Mouse (Mus musculus) forebrain, embryonic 12.5 days (tissue): Measurements from ENCODE around the gene Ciao2a. TPM values are rescaled to one million over a fixed set of nuclear protein-coding genes. Genes with fewer than 3 reads are reported as not detected.

Experiments used
- ATAC-seq: fragments of 200-750 bp; cut with Nextera tagmentation; 2 replicates; pipeline ENCODE4 v1.8.0; 2017; ENCODE audit warnings: moderate TSS enrichment; ENCODE audit not compliant: low FRiP score
- H3K27ac ChIP-seq: fragments of 300-500 bp; sonication (generic); 2 replicates; pipeline ENCODE4 v1.5.1; 2016; ENCODE audit warnings: mild to moderate bottlenecking
- H3K27me3 ChIP-seq: fragments of 300-500 bp; sonication (generic); 2 replicates; pipeline ENCODE4 v1.6.1; 2016; ENCODE audit warnings: mild to moderate bottlenecking
- H3K36me3 ChIP-seq: fragments of 300-500 bp; sonication (generic); replicated peaks from 2 replicates; pipeline ENCODE4 v1.6.1; 2016; ENCODE audit warnings: mild to moderate bottlenecking
- H3K4me1 ChIP-seq: fragments of 300-500 bp; sonication (generic); 2 replicates; pipeline ENCODE4 v1.6.1; 2016
- H3K4me2 ChIP-seq: fragments of 300-500 bp; sonication (generic); 2 replicates; pipeline ENCODE4 v1.6.1; 2016; ENCODE audit warnings: mild to moderate bottlenecking, moderate library complexity
- H3K4me3 ChIP-seq: fragments of 300-500 bp; sonication (generic); replicated peaks from 2 replicates; pipeline ENCODE4 v1.5.1; 2016; ENCODE audit warnings: mild to moderate bottlenecking
- H3K9ac ChIP-seq: fragments of 300-500 bp; sonication (generic); 2 replicates; pipeline ENCODE4 v1.6.1; 2016; ENCODE audit warnings: mild to moderate bottlenecking
- H3K9me3 ChIP-seq: fragments of 300-500 bp; sonication (generic); 2 replicates; pipeline ENCODE4 v1.6.1; 2016
- WGBS: fragments of 180-500 bp; shearing (Covaris S2); methylation state at CpG from one replicate; pipeline ENCODE4 v1.1.7; 2016; 5-methylcytosine and 5-hydroxymethylcytosine counted together
- polyA plus RNA-seq: library from polyadenylated mRNA; unstranded; fragments of >200 nt; fragmentation: Nextera tagmentation; extraction: Ambion mirVana; gene quantifications from 2 replicates; pipeline ENCODE4 v1.2.1, GENCODE M21; 2016

The Ciao2a gene
- 122 and 139 TPM in 2 replicates for polyA plus RNA-seq

DNA sequence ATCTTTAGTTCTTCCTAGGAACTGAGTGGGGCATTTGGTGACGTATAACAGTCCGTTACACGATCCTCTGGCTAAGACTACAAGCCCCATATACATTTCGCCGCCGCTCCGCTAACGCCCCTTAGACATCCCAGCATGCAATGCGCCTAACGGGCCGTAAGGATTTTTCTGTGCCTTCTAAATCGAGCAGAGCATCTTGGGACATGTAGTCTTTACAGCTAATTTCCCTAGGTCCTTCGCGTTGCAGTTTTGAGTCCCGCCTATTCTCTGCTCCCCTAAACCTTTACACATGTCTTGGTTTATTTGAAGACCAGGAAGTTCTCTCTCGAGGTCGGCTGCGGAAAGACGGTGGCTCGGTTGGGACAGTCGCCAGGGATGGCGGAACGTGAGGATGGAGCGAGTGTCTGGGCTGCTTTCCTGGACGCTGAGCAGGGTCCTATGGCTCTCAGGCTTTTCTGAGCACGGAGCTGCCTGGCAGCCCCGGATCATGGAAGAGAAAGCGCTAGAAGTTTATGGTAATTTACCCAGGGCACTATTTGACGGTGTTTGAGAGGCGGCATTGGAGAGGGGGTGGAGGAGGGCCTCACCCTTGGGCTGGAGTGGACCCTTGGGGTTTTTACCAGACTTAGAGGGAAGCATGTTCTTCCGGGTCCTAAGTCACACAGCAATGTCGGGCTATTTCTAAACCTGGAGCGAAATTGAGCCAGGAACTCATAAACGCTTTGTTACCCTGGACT, at the start of gene Ciao2a, which contains the start of gene Snx1:
TSS of gene Ciao2a (plus strand) at position 156 of the 737 bp plus-strand sequence.
TSS of gene Snx1 (minus strand) at position 132 of the 737 bp plus-strand sequence.
- H3K27me3 ChIP-seq = no peaks in the 10 kb centered on the region
- H3K9ac ChIP-seq = peak within 1 kb of the TSS; percentile 68
- peak within 1 kb of the TSS; percentile 70 for H3K4me2 ChIP-seq
- 3% methylated on average over 34 of the region's 34 CpGs for WGBS
- H3K36me3 ChIP-seq = no peaks in the 10 kb centered on the region
- peaks cover 41% of the 10 kb centered on the region for H3K4me1 ChIP-seq
- peak within 1 kb of the TSS; percentile 53 for H3K4me3 ChIP-seq
- peak; percentile 69 for ATAC-seq
- no peaks in the 10 kb centered on the region for H3K9me3 ChIP-seq
- H3K27ac ChIP-seq = peak within 1 kb of the TSS; percentile 93

DNA sequence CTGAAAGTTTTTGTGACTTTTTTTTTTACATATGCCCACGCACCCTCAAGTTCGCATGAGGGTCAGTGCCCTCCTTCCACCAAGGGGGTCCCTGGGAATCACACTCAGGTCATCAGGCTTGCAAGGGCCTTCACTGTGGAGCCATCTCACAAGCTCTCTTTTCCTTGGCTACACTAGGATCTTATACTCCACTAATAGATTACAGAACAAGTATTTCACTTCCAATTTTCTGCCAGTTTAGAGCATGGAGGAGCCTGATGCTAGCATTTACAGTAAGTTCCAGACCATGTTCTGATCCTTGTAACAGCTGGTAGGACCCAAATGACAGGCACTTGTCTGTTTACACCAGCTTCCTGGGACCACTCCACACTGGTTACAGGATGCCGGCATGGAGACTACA, 48.3 kb upstream of the Ciao2a start:
- Histone ChIP-seq H3K27me3 (no peaks in the 10 kb centered on the region; the same call in 1 of the 2 replicates), H3K4me2 (peak overlapping the region; percentile 35), H3K27ac (peak overlapping the region; percentile 53; the same call in 1 of the 2 replicates), H3K4me1 (peaks cover 6% of the 10 kb centered on the region), H3K9ac (peak overlapping the region; percentile 21; the same call in 1 of the 2 replicates), H3K9me3 (no peaks in the 10 kb centered on the region), H3K36me3 (no peaks in the 10 kb centered on the region), H3K4me3 (no peak overlapping the region)
- WGBS = 78% methylated on average over 3 of the region's 3 CpGs
- no peak for ATAC-seq

GRCm38 (mm10) chr9:66078493-66078892, 47.9 kb upstream of the Ciao2a start:
- Histone ChIP-seq H3K27me3 (no peaks in the 10 kb centered on the region; the same call in 1 of the 2 replicates), H3K9me3 (no peaks in the 10 kb centered on the region), H3K9ac (peak overlapping the region; percentile 21; the same call in 1 of the 2 replicates), H3K4me3 (no peak overlapping the region), H3K36me3 (no peaks in the 10 kb centered on the region), H3K4me2 (peak overlapping the region; percentile 35), H3K27ac (peak overlapping the region; percentile 53; the same call in 1 of the 2 replicates), H3K4me1 (peaks cover 6% of the 10 kb centered on the region)
- ATAC-seq = 0 out of 2 replicates have a peak, but pooled peaks have one; percentile 41
- 14% methylated on average over 14 of the region's 14 CpGs for WGBS

DNA sequence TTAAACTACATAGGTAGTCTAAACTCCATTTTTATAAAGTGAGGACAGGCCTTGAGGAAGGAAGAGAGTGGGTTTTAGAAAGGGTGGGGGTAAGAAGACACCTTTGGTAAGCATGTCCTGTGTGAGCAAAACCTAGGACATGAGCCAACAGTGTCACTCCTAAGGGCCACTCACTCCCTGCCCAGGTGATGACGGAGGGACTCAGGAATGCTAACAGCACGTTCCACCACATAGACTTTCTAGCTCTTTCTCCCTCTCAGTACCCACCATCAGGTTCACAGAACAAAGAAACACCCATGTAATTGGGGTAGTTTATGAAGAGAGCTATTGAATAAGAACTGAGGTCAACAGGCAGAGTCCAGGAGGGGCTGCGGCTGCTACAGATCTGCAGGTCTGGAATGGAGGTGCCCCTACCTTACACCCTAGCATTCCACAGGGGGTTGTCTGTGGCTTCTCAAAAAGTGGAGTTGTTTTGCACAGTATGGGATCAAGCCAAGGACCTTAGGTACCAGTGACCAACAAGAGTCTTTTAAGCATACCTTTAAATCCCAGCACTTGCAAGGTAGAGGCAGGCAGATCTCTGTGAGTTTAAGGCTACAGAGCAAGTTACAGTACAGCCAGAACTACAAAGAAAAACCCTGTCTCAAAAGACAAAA, 45.5 kb upstream of the Ciao2a start:
- Histone ChIP-seq H3K4me2 (no peak overlapping the region), H3K27me3 (no peaks in the 10 kb centered on the region), H3K4me1 (peaks cover 6% of the 10 kb centered on the region), H3K4me3 (no peak overlapping the region), H3K9me3 (no peaks in the 10 kb centered on the region), H3K9ac (no peak overlapping the region), H3K36me3 (no peaks in the 10 kb centered on the region), H3K27ac (no peak overlapping the region)
- WGBS = 84% methylated on average over 3 of the region's 3 CpGs
- ATAC-seq = no peak

GRCm38 (mm10) chr9:66081999-66082398, 44.4 kb upstream of the Ciao2a start:
- H3K27ac ChIP-seq = no peak overlapping the region
- H3K4me3 ChIP-seq = no peak overlapping the region
- H3K9me3 ChIP-seq = no peaks in the 10 kb centered on the region
- no peak overlapping the region for H3K4me2 ChIP-seq
- no peak for ATAC-seq
- peaks cover 10% of the 10 kb centered on the region for H3K36me3 ChIP-seq
- H3K9ac ChIP-seq = no peak overlapping the region
- no peaks in the 10 kb centered on the region for H3K27me3 ChIP-seq
- peaks cover 6% of the 10 kb centered on the region for H3K4me1 ChIP-seq
- WGBS = 90% methylated on average over 4 of the region's 4 CpGs

GRCm38 (mm10) chr9:66084171-66084570, 42.2 kb upstream of the Ciao2a start:
- Histone ChIP-seq H3K9ac (no peak overlapping the region), H3K27me3 (no peaks in the 10 kb centered on the region), H3K4me1 (no peaks in the 10 kb centered on the region), H3K27ac (no peak overlapping the region), H3K36me3 (peaks cover 32% of the 10 kb centered on the region), H3K4me2 (no peak overlapping the region), H3K4me3 (no peak overlapping the region), H3K9me3 (no peaks in the 10 kb centered on the region)
- ATAC-seq = no peak
- 89% methylated on average over 3 of the region's 3 CpGs for WGBS

DNA sequence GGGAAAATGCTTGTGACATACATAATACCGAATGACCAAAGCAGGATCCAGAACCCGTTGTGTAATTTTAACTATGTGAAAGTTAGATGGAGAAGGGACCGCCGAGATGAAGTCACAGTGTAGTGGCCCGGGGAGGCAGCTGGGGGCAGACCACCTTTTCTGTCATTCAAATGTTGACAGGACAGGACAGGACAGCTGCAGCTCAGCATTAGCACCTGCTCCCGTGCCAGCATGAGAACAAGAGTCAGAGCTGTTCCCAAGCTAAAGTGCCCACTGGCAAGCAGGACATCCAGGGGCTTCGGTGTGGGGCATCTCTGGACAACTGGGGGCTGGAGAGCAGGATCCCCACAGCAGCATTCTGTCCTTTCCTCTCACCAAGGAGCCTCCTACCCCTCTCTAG, 39.3 kb upstream of the Ciao2a start:
- Histone ChIP-seq H3K4me1 (no peaks in the 10 kb centered on the region), H3K27ac (no peak overlapping the region), H3K4me3 (no peak overlapping the region), H3K4me2 (no peak overlapping the region), H3K36me3 (peaks cover 60% of the 10 kb centered on the region), H3K27me3 (no peaks in the 10 kb centered on the region), H3K9me3 (no peaks in the 10 kb centered on the region), H3K9ac (no peak overlapping the region)
- no peak for ATAC-seq
- 95% methylated on average over 7 of the region's 7 CpGs for WGBS

- Histone ChIP-seq H3K4me2 (no peak overlapping the region), H3K9me3 (no peaks in the 10 kb centered on the region), H3K4me1 (no peaks in the 10 kb centered on the region), H3K4me3 (no peak overlapping the region), H3K27me3 (no peaks in the 10 kb centered on the region), H3K36me3 (peaks cover 74% of the 10 kb centered on the region), H3K9ac (no peak overlapping the region), H3K27ac (no peak overlapping the region)
- ATAC-seq = no peak
- 57% methylated on average over 4 of the region's 4 CpGs for WGBS
Measured at GRCm38 (mm10) chr9:66088411-66088810, 38.0 kb upstream of the Ciao2a start.

- 88% methylated on average over 13 of the region's 13 CpGs for WGBS
- no peaks in the 10 kb centered on the region for H3K4me1 ChIP-seq
- H3K27me3 ChIP-seq = no peaks in the 10 kb centered on the region
- no peak overlapping the region for H3K4me2 ChIP-seq
- ATAC-seq = no peak
- H3K36me3 ChIP-seq = peaks cover 97% of the 10 kb centered on the region
- no peak overlapping the region for H3K4me3 ChIP-seq
- H3K9me3 ChIP-seq = no peaks in the 10 kb centered on the region
- no peak overlapping the region for H3K27ac ChIP-seq
- no peak overlapping the region for H3K9ac ChIP-seq
Measured at GRCm38 (mm10) chr9:66090593-66091244, 35.7 kb upstream of the Ciao2a start.

DNA sequence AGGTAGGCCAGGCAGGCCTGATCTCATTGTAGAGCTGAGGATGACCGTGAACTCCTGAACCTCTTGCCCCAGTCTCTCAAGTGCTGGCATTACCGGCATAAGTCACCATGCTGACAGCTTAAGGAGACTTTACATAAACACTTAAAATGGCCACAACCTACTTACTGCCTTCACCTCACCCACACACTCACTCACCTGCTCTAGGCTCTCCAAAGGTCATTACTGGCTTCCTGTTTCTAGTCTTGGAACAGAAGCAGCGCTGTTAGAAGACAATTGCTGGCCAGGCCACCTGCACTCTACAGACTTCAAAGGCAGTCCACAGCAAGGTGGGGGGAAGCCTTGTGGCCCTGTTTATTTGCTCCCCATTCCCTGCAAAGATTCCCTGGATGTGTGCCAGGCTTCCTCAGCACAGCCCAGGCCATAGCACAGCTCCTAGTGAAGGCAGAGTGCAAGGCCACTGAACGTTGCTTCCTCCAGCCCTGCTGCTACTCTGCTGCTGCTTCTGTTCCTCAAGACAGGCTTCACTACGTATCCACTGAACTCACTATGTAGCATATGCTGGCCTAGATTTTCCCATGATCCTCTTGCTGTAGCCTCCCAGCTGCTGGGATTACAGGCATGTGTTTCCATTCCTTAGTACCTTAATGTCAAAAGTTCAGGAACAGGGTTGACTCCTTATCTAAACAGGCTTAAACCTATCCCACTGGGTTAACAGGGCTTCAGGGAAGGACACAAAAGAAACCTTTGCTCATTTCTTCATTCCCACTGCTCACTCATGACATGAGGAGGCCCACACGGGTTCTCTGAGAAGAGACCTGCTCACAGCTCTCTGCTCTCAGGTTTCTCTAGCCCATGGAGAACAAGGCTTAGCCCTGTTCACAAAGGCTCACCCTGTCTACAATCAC, 34.8 kb upstream of the Ciao2a start:
- Histone ChIP-seq H3K4me2 (no peak overlapping the region), H3K9ac (no peak overlapping the region), H3K36me3 (peaks cover 98% of the 10 kb centered on the region), H3K27me3 (no peaks in the 10 kb centered on the region), H3K4me3 (no peak overlapping the region), H3K9me3 (no peaks in the 10 kb centered on the region), H3K27ac (no peak overlapping the region), H3K4me1 (no peaks in the 10 kb centered on the region)
- 84% methylated on average over 6 of the region's 6 CpGs for whole genome bisulfite sequencing
- no peak for ATAC-seq

- no peaks in the 10 kb centered on the region for H3K9me3 ChIP-seq
- H3K27ac ChIP-seq = no peak overlapping the region
- no peaks in the 10 kb centered on the region for H3K27me3 ChIP-seq
- no peak overlapping the region for H3K4me3 ChIP-seq
- WGBS = 90% methylated on average over 2 of the region's 2 CpGs
- H3K36me3 ChIP-seq = peaks cover 98% of the 10 kb centered on the region
- no peaks in the 10 kb centered on the region for H3K4me1 ChIP-seq
- no peak overlapping the region for H3K9ac ChIP-seq
- H3K4me2 ChIP-seq = no peak overlapping the region
- no peak for ATAC-seq
Measured at GRCm38 (mm10) chr9:66092664-66093063, 33.7 kb upstream of the Ciao2a start.
